Mouse (Mus musculus): ENCODE data around the gene Cby3.

DNA sequence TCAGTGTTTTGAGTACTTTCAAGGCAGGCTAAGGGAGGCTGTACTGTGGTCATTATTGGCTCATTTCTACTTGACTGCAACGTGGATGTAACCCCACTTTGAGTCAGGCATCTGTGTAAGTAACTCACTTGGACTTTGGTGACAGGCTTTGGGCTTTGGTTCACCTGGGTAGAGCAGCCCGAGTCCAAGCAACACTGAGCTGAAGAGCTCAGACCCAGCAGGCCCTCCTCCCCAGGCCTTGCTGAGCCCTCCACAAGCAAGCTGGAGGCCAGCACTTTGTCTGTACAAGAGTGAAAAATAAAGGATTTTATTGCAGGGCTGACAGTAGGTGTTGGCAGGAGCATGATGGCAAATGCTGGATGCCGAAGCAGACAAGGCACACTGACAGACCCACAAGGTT is 34.7 kb downstream of the Cby3 start:
- TF ChIP-seq GATA1 (IDR thresholded peaks at IDR 0.05; ENCODE audit: borderline replicate concordance, low read length) = no peak
- TF ChIP-seq FLI1 (IDR thresholded peaks at IDR 0.05; ENCODE audit: low read length) = no peak
